Mouse (Mus musculus): ENCODE data around the gene Gm17542. TPM values are rescaled to one million over a fixed set of nuclear protein-coding genes. Genes with fewer than 3 reads are reported as not detected.
A peak's percentile ranks its signal among the peaks of the same experiment; 100 is the strongest.
"Not testable (repeated sequence)": the region's sequence is repeated elsewhere in the genome, so short reads cannot be mapped to it uniquely, and the experiment has no call there.

The Gm17542 gene
- not detected in 2 replicates for polyA plus RNA-seq (2016; fragmentation: Nextera tagmentation; extraction: Ambion mirVana)

- not testable (repeated sequence) for H3K4me1 ChIP-seq; H3K9ac ChIP-seq; H3K27ac ChIP-seq; H3K9me3 ChIP-seq; H3K36me3 ChIP-seq (replicated peaks); H3K4me3 ChIP-seq (replicated peaks); ATAC-seq (ENCODE audit: low FRiP score); H3K4me2 ChIP-seq; H3K27me3 ChIP-seq
Observed at GRCm38 (mm10) chr10:58718110-58718509, at the start of gene Gm17542. TSS of gene Gm17542 (minus strand) at chr10:58718210.

DNA sequence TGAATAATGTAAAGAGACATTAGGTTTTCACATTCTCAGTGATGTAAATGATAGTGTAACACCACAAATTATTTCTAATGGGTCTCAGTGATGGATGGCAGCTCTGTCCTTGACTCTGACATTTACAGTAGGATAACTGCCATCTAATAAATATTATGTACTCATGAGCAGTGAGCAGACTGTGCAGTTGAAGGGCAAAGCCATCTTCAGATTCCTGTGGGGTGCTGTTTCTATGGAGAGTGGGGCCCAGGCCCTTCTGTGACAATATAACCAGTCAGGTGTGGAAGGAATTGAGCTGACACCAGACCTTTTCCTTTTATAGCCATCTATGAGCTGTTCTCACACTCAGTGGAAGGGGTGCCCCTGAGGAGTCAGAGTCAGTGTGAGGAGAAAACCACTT, 21.8 kb upstream of the Gm17542 start:
- H3K4me3 ChIP-seq (replicated peaks) = no peak overlapping the region
- no peaks in the 10 kb centered on the region for H3K27me3 ChIP-seq
- H3K4me2 ChIP-seq = no peak overlapping the region
- H3K27ac ChIP-seq = no peak overlapping the region
- H3K36me3 ChIP-seq (replicated peaks) = no peaks in the 10 kb centered on the region
- no peak overlapping the region for H3K9ac ChIP-seq
- H3K9me3 ChIP-seq = no peaks in the 10 kb centered on the region
- H3K4me1 ChIP-seq = no peaks in the 10 kb centered on the region
- no peak for ATAC-seq (ENCODE audit: low FRiP score)

DNA sequence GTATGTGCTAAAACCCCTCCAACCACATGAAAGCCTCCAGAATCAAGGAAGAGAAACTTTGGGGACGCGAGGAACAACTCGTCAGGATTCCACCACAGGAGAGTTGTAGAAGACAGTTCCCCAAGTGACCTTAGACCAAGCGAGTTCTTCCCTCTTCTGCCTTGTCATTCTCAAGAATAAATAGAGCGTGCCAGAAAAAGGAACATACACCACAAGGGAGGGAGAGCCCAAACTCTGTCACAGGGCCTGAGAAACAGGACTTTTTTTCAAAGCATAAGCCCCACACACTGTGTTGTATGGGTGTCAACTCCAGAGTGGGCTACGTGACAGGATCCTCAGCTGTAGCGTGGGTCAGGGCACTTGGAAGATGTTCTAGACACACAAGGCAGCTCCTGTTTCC, 20.1 kb upstream of the Gm17542 start:
- Histone ChIP-seq H3K27me3 (no peaks in the 10 kb centered on the region), H3K9me3 (no peaks in the 10 kb centered on the region), H3K36me3 (replicated peaks) (no peaks in the 10 kb centered on the region), H3K9ac (no peak overlapping the region), H3K27ac (no peak overlapping the region), H3K4me2 (no peak overlapping the region), H3K4me3 (replicated peaks) (no peak overlapping the region), H3K4me1 (no peaks in the 10 kb centered on the region)
- no peak for ATAC-seq (ENCODE audit: low FRiP score)
- 87% methylated on average over 7 of the region's 7 CpGs for whole genome bisulfite sequencing

DNA sequence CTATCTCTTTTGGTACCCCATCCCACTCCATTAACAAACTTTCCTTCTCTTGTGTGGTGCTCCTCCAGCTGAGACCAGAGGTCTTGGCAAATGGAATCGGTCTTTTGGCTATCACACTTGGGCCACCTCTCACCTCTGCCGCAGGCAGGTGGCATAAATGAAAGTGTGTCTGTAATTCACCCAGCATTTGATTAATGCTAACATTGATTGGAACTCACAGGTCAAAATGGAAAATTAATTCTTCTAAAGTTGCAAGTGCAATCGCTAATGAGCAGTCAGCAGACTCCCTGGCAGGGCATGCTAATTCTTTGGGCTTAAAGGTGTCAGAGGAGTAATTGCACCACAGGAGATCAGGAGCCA, 3.2 kb downstream of the Gm17542 start:
- no peak for ATAC-seq (ENCODE audit: low FRiP score)
- WGBS = 58% methylated on average over 3 of the region's 3 CpGs
- H3K4me1 ChIP-seq = no peaks in the 10 kb centered on the region; the same call in 1 of the 2 replicates
- no peak overlapping the region for H3K4me3 ChIP-seq (replicated peaks)
- no peak overlapping the region for H3K9ac ChIP-seq
- H3K27ac ChIP-seq = no peak overlapping the region
- H3K36me3 ChIP-seq (replicated peaks) = no peaks in the 10 kb centered on the region
- no peaks in the 10 kb centered on the region for H3K9me3 ChIP-seq
- no peaks in the 10 kb centered on the region for H3K27me3 ChIP-seq
- peak overlapping the region; percentile 21; the same call in 1 of the 2 replicates for H3K4me2 ChIP-seq

DNA sequence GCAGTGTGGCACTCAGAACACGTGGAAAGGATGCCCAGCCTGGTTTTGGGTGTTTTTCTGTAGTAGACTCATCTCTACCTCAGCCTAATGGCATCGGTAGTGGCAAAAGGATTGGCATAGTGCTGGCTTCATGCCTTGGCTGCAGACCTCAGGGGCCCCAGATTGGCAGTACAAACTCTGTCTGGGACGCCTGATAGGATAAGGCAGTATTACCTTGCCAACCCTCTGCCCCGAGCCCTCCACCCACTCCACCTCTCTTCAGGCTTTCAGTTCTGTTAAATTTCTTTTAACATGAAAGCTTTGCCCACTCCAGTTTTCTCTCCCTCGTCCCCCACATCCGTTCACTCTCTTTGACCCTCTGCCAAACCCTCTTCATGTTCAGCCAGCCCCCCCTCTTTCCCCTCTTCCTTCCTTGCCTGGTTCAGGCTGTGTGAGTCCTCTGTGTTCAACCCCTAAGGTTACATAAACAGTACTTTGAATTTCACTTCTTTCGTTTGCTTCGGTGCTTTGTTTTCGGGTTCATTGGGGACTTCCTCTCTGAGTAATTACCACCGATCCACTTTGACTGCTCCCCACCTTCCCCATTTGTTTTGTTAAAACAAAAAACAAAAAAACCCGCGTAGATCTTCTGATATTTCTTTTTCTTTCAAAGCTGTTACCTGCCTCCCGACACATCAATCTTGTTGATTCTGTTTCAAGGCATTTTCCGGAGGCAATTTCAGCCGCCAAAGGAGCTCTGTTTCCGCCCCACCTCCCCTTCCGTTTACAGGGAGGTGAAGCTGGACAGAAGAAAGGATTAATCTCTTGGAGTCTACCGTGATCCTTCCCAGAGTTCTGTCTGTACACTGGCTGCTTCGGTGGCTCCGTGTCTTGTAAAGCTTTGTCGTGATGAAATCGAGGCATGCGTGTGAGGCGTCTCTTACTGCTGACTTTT, 3.9 kb downstream of the Gm17542 start:
- peak overlapping the region; percentile 21 for H3K4me2 ChIP-seq
- no peak overlapping the region for H3K9ac ChIP-seq
- H3K9me3 ChIP-seq = no peaks in the 10 kb centered on the region
- H3K27ac ChIP-seq = no peak overlapping the region
- H3K36me3 ChIP-seq (replicated peaks) = no peaks in the 10 kb centered on the region
- no peaks in the 10 kb centered on the region; the same call in 1 of the 2 replicates for H3K4me1 ChIP-seq
- ATAC-seq (ENCODE audit: low FRiP score) = no peak
- H3K4me3 ChIP-seq (replicated peaks) = no peak overlapping the region
- 49% methylated on average over 24 of the region's 24 CpGs for WGBS
- no peaks in the 10 kb centered on the region for H3K27me3 ChIP-seq

GRCm38 (mm10) chr10:58713225-58713624, 4.8 kb downstream of the Gm17542 start:
- Histone ChIP-seq H3K4me3 (replicated peaks) (no peak overlapping the region), H3K27me3 (no peaks in the 10 kb centered on the region), H3K4me2 (no peak overlapping the region), H3K9ac (no peak overlapping the region), H3K36me3 (replicated peaks) (no peaks in the 10 kb centered on the region), H3K4me1 (no peaks in the 10 kb centered on the region; the same call in 1 of the 2 replicates), H3K9me3 (no peaks in the 10 kb centered on the region), H3K27ac (no peak overlapping the region)
- 91% methylated on average over 7 of the region's 7 CpGs for WGBS
- no peak for ATAC-seq (ENCODE audit: low FRiP score)

- Histone ChIP-seq H3K36me3 (replicated peaks) (no peaks in the 10 kb centered on the region), H3K4me3 (replicated peaks) (no peak overlapping the region), H3K9ac (no peak overlapping the region), H3K4me1 (no peaks in the 10 kb centered on the region), H3K9me3 (no peaks in the 10 kb centered on the region), H3K27ac (no peak overlapping the region), H3K27me3 (no peaks in the 10 kb centered on the region), H3K4me2 (no peak overlapping the region)
- no peak for ATAC-seq (ENCODE audit: low FRiP score)
- 91% methylated on average over 4 of the region's 4 CpGs for WGBS
Observed at GRCm38 (mm10) chr10:58709021-58709420, 9.0 kb downstream of the Gm17542 start.

GRCm38 (mm10) chr10:58700578-58700977, 17.4 kb downstream of the Gm17542 start:
- no peak for ATAC-seq (ENCODE audit: low FRiP score)
- no peak overlapping the region for H3K4me2 ChIP-seq
- H3K27me3 ChIP-seq = no peaks in the 10 kb centered on the region
- no peaks in the 10 kb centered on the region for H3K9me3 ChIP-seq
- no peak overlapping the region for H3K27ac ChIP-seq
- H3K36me3 ChIP-seq (replicated peaks) = no peaks in the 10 kb centered on the region
- no peak overlapping the region for H3K4me3 ChIP-seq (replicated peaks)
- 49% methylated on average over 6 of the region's 6 CpGs for WGBS
- no peak overlapping the region for H3K9ac ChIP-seq
- peaks cover 8% of the 10 kb centered on the region for H3K4me1 ChIP-seq

- no peak overlapping the region for H3K4me2 ChIP-seq
- no peak overlapping the region for H3K27ac ChIP-seq
- peaks cover 8% of the 10 kb centered on the region for H3K4me1 ChIP-seq
- no peaks in the 10 kb centered on the region for H3K27me3 ChIP-seq
- H3K36me3 ChIP-seq (replicated peaks) = no peaks in the 10 kb centered on the region
- no peak for ATAC-seq (ENCODE audit: low FRiP score)
- H3K9me3 ChIP-seq = no peaks in the 10 kb centered on the region
- H3K4me3 ChIP-seq (replicated peaks) = no peak overlapping the region
- WGBS = 42% methylated on average over 4 of the region's 4 CpGs
- no peak overlapping the region for H3K9ac ChIP-seq
Observed at GRCm38 (mm10) chr10:58700160-58700559, 17.9 kb downstream of the Gm17542 start.

DNA sequence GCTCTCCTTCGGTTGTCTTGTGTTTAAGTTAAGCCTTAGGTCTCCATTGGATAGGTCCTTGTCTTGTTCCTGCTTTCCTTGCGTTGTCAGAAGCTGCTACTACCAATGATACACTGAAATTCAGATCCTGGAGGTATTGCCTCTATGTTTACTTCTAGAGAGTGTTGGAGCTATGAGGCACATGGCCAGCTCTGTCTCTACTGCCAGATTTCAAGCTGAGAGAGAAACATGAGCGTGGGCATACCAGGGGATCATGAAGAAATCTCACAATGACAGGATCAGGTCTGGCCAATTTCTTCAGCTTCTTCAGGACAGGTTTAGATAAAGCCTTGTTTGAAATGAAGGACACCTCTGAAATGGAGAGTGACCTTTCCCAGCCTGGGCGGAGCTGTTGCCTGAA, 19.1 kb downstream of the Gm17542 start:
- Histone ChIP-seq H3K36me3 (replicated peaks) (no peaks in the 10 kb centered on the region), H3K27me3 (no peaks in the 10 kb centered on the region), H3K4me2 (no peak overlapping the region), H3K27ac (no peak overlapping the region), H3K9ac (no peak overlapping the region), H3K4me1 (peaks cover 8% of the 10 kb centered on the region), H3K9me3 (no peaks in the 10 kb centered on the region), H3K4me3 (replicated peaks) (no peak overlapping the region)
- ATAC-seq (ENCODE audit: low FRiP score) = no peak
- 88% methylated on average over 4 of the region's 4 CpGs for WGBS

DNA sequence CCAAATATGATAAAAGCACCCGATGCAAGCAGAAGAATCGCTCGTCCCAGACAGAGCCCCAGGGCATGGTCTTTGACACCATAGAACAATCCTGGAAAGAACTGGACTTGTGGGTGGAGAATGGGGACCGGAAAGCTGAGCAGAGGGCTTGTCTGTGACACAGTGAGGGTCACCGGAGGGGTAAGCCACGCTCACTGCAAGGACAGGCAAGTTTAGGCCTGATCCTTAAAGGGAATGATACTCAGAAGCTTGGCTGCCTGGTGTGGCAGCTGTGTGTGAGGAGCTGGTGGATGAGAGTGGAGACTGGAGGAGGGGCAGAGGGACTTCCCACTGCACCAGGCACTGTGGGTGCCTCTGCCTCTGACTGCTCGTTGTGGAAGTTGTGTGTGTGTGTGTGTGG, 27.0 kb downstream of the Gm17542 start:
- Histone ChIP-seq H3K4me3 (replicated peaks) (no peak overlapping the region), H3K36me3 (replicated peaks) (no peaks in the 10 kb centered on the region), H3K27ac (no peak overlapping the region), H3K4me1 (no peaks in the 10 kb centered on the region), H3K4me2 (no peak overlapping the region), H3K27me3 (no peaks in the 10 kb centered on the region), H3K9ac (no peak overlapping the region), H3K9me3 (peaks cover 6% of the 10 kb centered on the region; the same call in 1 of the 2 replicates)
- 78% methylated on average over 6 of the region's 7 CpGs for WGBS
- ATAC-seq (ENCODE audit: low FRiP score) = no peak

GRCm38 (mm10) chr10:58679298-58679697, 38.7 kb downstream of the Gm17542 start:
- Histone ChIP-seq H3K9me3 (no peaks in the 10 kb centered on the region), H3K4me2 (no peak overlapping the region), H3K4me1 (peaks cover 10% of the 10 kb centered on the region), H3K36me3 (replicated peaks) (no peaks in the 10 kb centered on the region), H3K27me3 (peaks cover 28% of the 10 kb centered on the region), H3K27ac (no peak overlapping the region), H3K4me3 (replicated peaks) (no peak overlapping the region), H3K9ac (no peak overlapping the region)
- no peak for ATAC-seq (ENCODE audit: low FRiP score)
- WGBS = 89% methylated on average over 6 of the region's 6 CpGs

DNA sequence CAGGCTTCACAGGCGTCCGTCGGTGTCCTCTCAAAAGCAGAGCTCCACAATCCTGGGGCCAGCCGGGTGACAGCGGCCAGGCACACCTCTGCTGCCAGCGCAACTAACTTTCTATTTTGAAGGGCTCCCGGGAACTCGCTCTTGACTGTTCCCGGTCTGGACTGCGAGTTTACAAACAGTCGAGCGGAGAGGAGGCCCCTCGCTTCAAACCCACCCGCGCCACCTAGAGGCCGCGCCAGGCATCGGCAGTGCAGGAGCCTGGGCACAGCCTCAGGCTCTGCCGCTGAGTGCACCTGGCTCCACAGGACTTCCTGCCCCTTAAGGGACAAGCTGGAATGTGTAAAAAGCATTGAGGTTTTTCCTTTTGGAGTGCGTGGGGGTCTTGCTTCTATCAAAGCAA, 42.5 kb downstream of the Gm17542 start, which contains the start of gene Edar:
Gene Edar, minus strand, starts transcription at position 122 of the 400 bp plus-strand sequence.
- peak; percentile 47; the same call in 1 of the 2 replicates for ATAC-seq (ENCODE audit: low FRiP score)
- Histone ChIP-seq H3K36me3 (replicated peaks) (no peaks in the 10 kb centered on the region), H3K27me3 (peaks cover 41% of the 10 kb centered on the region), H3K9ac (no peak within 1 kb of the TSS), H3K4me2 (peak within 1 kb of the TSS; percentile 51), H3K4me3 (replicated peaks) (peak within 1 kb of the TSS; percentile 27), H3K4me1 (peaks cover 32% of the 10 kb centered on the region), H3K27ac (no peak within 1 kb of the TSS), H3K9me3 (no peaks in the 10 kb centered on the region)
- WGBS = 3% methylated on average over 20 of the region's 20 CpGs

All from forebrain, embryonic 12.5 days (tissue).